Mouse (Mus musculus): ENCODE results near the gene Tpra1.

The Tpra1 gene

GRCm38 (mm10) chr6:88928026-88928425 lies 26.0 kb downstream of the Tpra1 start:
- no peak for DNase-seq (ENCODE audit: low spot score)

- no peak for DNase-seq (ENCODE audit: low spot score)
These were observed 26.5 kb downstream of the Tpra1 start for GRCm38 (mm10) chr6:88928576-88928975.

GRCm38 (mm10) chr6:88929451-88929850 lies 27.4 kb downstream of the Tpra1 start:
- no peak for DNase-seq (ENCODE audit: low spot score)

- no peak for DNase-seq (ENCODE audit: low spot score)
These were observed 28.0 kb downstream of the Tpra1 start for GRCm38 (mm10) chr6:88930049-88930448.

- no peak for DNase-seq (ENCODE audit: low spot score)
These were observed 29.4 kb downstream of the Tpra1 start for GRCm38 (mm10) chr6:88931449-88931848.

GRCm38 (mm10) chr6:88934132-88934531 lies 32.1 kb downstream of the Tpra1 start:
- DNase-seq (ENCODE audit: low spot score), result no peak

- DNase-seq (ENCODE audit: low spot score), result peak; percentile 55
These were observed 32.8 kb downstream of the Tpra1 start for GRCm38 (mm10) chr6:88934816-88935215.

GRCm38 (mm10) chr6:88935735-88936276 lies 33.8 kb downstream of the Tpra1 start:
- DNase-seq (ENCODE audit: low spot score), result peak; percentile 57

- no peak for DNase-seq (ENCODE audit: low spot score)
These were observed 34.5 kb downstream of the Tpra1 start for GRCm38 (mm10) chr6:88936342-88937213.

GRCm38 (mm10) chr6:88937214-88937549 lies 35.1 kb downstream of the Tpra1 start:
- DNase-seq (ENCODE audit: low spot score), result no peak

GRCm38 (mm10) chr6:88937971-88938663 lies 36.1 kb downstream of the Tpra1 start:
- DNase-seq (ENCODE audit: low spot score), result no peak

- no peak for DNase-seq (ENCODE audit: low spot score)
These were observed 36.6 kb downstream of the Tpra1 start for GRCm38 (mm10) chr6:88938664-88939055.

GRCm38 (mm10) chr6:88939281-88940089 lies 37.4 kb downstream of the Tpra1 start:
- no peak for DNase-seq (ENCODE audit: low spot score)

- no peak for DNase-seq (ENCODE audit: low spot score)
These were observed 38.3 kb downstream of the Tpra1 start for GRCm38 (mm10) chr6:88940090-88940916.

GRCm38 (mm10) chr6:88941628-88942027 lies 39.6 kb downstream of the Tpra1 start:
- DNase-seq (ENCODE audit: low spot score), result no peak

GRCm38 (mm10) chr6:88942595-88942994 lies 40.5 kb downstream of the Tpra1 start:
- DNase-seq (ENCODE audit: low spot score), result peak; percentile 69

GRCm38 (mm10) chr6:88943666-88944065 lies 41.6 kb downstream of the Tpra1 start:
- no peak for DNase-seq (ENCODE audit: low spot score)

GRCm38 (mm10) chr6:88946442-88946841 lies 44.4 kb downstream of the Tpra1 start:
- DNase-seq (ENCODE audit: low spot score), result no peak

GRCm38 (mm10) chr6:88947771-88948170 lies 45.7 kb downstream of the Tpra1 start:
- DNase-seq (ENCODE audit: low spot score), result no peak

- no peak for DNase-seq (ENCODE audit: low spot score)
These were observed 54.7 kb downstream of the Tpra1 start for GRCm38 (mm10) chr6:88956725-88957124.

GRCm38 (mm10) chr6:88957313-88957712 lies 55.3 kb downstream of the Tpra1 start:
- DNase-seq (ENCODE audit: low spot score), result no peak

All from layer of hippocampus, adult 11-12 months (tissue).